Mouse (Mus musculus): Measurements from ENCODE around the gene Tex50.
"Not testable (repeated sequence)": the region's sequence is repeated elsewhere in the genome, so short reads cannot be mapped to it uniquely, and the experiment has no call there.

The Tex50 gene

DNA sequence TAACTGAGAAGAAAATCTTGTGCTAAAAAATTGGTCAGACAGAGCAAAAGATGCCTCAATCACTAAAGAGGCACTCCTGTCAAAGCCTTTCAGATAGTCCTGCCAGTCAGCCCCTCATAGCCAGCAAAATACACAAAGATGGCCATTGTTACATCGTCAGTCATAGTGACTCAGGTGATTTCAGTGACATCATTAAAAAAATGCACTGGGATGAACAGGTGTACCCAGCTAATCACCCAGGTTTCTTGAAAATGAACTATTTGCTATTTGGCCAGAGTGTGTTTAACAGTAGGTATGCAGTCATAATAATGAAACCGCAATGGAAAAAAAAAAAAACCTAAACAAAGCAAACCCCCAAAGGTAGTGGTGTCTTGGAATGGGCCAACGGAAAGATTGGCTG lies at the start of gene Tex50:
Gene Tex50, minus strand, starts transcription at position 101 of the 400 bp plus-strand sequence.
- DNase-seq (ENCODE audit: low spot score), result no peak

DNA sequence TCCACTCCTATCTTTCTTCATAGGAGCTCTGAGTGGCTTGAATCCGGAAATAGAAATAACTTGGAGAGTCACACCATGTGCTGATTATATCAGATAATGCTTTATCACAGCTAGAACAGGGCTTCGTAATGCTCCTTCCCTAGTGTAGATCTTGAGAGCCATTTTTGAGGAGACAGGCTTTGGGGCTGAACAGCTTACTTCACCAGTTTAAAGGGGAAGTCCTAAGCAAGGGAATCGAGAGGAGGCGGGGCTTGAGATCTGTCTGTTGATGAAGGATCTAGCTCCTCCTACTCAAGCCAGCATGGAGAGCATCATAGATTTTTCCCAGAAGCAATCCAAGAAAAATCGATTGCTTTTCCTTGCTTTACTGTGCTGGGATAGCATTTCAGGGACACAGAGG lies 40.7 kb upstream of the Tex50 start:
- no peak for DNase-seq (ENCODE audit: low spot score)

DNA sequence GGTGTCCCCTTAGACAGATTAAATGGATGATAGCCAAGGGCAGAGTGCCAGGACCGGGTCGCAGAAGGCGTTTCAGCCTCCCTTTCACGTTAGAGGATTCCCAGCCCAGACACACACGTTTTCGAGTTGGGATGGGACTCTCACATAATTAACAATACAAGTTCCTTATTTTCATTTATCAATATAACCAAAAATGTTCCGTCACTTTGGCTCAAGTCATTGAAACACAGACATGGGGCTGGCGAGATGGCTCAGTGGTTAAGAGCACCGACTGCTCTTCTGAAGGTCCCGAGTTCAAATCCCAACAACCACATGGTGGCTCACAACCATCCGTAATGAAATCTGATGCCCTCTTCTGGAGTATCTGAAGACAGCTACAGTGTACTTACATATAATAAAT lies 37.2 kb upstream of the Tex50 start:
- not testable (repeated sequence) for DNase-seq (ENCODE audit: low spot score)

DNA sequence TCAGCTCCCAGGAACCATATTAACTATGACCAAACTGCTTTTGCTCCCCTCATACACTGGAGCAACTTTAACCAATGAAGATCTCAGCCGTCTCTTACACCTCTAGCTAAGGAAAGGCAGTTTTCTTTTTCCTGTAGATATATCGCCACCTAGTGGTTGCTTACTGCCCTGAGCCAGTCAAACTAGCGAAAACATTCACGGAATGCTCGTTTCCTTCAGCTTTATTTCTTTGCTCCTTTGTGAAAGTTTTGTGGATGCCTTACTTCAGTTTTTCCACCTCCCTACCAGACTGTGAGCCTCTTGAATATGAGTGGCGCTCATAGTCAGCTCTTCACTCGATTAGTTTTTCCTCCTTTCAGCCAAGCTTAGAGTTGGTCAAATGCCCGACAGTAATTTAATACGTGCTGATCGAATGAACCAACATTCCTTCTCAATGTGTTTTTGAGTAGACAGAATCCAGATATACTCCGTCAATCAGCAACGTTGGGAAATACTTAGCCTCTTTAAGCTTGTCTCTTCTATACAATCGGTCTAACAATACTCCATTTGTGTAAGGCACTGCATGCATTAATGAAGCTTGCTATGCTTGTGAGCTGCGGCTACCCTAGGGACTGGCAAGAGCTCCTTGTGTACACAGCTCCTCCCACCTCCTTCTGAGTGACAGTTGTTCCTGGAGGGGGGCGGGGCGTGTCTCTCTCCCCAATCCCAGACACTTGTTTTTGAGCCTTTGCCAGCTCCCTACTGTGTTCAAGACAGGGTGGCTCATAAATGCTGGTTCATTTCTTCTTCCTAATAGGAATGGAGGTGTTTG lies 36.6 kb upstream of the Tex50 start:
- peak; percentile 90 for DNase-seq (ENCODE audit: low spot score)

GRCm38 (mm10) chr1:161190253-161190910 lies 31.3 kb upstream of the Tex50 start:
- DNase-seq (ENCODE audit: low spot score), result no peak

GRCm38 (mm10) chr1:161185431-161185830 lies 26.3 kb upstream of the Tex50 start:
- no peak for DNase-seq (ENCODE audit: low spot score)

GRCm38 (mm10) chr1:161183677-161184076 lies 24.6 kb upstream of the Tex50 start:
- DNase-seq (ENCODE audit: low spot score), result peak; percentile 6

GRCm38 (mm10) chr1:161182386-161182785 lies 23.3 kb upstream of the Tex50 start:
- no peak for DNase-seq (ENCODE audit: low spot score)

- DNase-seq (ENCODE audit: low spot score), result peak; percentile 72
These were observed 21.6 kb upstream of the Tex50 start for GRCm38 (mm10) chr1:161180674-161181073.

- DNase-seq (ENCODE audit: low spot score), result peak; percentile 82
These were observed 11.5 kb upstream of the Tex50 start for GRCm38 (mm10) chr1:161170651-161171050.

DNA sequence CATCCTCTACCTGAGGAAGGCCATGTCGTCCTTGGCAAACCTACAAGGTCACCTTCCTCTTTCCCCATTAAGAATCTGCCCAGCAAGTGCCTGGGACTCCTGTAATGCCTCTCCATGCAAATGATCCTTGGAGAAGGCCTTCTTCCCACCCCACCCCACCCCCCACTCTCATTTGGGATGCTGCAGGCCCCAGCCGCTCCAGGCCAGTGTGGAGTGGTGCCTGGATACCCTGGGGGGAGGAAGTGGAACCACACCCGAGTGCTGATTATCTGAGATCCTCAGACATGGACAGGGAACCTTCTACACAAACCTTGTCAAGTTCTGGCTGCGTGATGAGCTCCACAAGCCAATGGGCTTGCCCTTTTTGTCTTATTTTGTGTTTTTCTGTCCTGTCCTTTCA lies 1.2 kb upstream of the Tex50 start:
- no peak for DNase-seq (ENCODE audit: low spot score)

GRCm38 (mm10) chr1:161156546-161156945 lies 2.6 kb downstream of the Tex50 start:
- DNase-seq (ENCODE audit: low spot score), result no peak

- DNase-seq (ENCODE audit: low spot score), result no peak
These were observed 8.0 kb downstream of the Tex50 start for GRCm38 (mm10) chr1:161151098-161151497.

- no peak for DNase-seq (ENCODE audit: low spot score)
These were observed 11.2 kb downstream of the Tex50 start for GRCm38 (mm10) chr1:161147888-161148287.

DNA sequence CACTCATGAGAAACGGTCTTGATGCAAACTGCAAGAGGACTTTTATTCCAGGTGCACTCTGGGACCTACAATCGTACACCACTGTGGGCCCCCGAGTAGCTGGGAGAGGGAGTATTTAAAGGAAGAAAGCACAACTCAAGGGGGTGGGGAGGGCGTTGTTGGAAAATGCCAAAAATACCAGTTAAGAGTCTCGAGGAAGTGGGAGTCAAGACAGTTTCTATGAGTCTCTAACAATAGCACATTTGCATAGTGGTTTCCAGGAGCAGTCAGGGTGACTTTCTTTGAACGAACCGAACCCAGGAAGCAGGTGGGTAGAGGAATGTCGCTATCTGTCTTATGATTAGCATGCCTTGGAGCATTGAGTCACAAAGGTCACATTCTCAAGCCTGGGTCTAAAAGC lies 13.5 kb downstream of the Tex50 start:
- not testable (repeated sequence) for DNase-seq (ENCODE audit: low spot score)

GRCm38 (mm10) chr1:161143216-161143615 lies 15.9 kb downstream of the Tex50 start:
- no peak for DNase-seq (ENCODE audit: low spot score)

DNA sequence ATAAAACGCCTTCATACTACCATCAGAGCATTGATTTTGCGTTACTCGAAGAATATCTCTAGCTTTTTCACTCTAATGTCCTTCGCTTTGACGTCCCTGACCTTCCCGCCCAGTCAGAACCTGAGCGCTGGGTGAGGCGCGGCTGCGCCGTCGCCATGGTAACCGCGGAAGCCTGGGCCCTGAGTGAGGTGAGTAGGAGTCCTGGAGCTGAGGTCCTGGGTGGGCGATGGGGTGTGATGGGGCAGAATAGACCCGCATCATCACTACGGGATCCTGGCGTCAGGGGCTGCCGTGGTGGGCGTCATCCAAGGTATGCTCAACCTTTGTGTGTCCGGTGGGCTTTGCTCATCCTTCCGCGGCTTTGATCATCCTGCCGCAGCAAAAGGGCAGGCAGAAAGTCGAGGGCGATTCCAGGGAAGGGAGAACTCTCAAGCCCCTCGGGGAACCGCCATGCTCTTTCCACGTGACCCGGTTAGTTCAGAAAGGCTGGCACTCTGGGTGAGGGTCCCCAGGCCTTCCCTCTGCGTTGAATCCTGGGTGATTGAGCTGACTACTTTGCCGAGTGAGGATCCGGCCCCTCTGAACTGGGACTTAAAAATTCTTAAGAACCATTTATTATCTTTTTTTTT lies 16.5 kb downstream of the Tex50 start, which contains the start of gene Ankrd45:
Gene Ankrd45, plus strand, starts transcription at position 161 of the 629 bp plus-strand sequence.
- peak; percentile 77 for DNase-seq (ENCODE audit: low spot score)

DNA sequence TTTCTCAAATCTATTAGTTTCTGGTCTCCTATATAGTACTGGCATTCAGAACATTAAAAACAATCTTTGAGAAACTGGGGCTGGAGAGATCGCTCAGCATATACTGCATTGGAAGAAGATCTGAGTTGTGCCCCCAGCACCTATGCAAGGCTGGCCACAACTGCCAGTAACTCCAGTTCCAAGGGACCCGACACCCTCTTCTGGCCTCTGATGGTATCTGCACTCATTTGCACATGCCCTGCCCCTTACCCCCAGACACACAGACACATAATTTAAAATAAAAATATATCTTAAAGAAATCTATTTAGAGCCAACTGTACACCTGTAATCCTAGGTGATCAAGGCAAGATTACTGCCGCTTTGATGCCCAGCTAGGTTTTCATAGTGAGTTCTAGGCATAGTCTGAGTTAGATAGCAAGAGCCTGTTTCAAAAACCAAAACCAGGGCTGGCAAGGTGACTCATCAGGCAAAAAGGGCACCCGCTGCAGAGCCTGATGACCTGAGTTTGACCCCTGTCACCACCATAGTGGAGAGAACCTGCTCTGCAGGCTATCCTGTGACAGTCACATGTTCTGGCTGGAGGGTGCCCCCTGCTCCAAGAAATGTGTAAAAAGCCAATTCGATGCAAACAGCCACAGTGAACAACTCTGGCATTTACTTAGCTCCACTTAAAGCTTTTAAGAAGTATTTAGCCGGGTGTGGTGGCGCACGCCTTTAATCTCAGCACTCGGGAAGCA lies 18.9 kb downstream of the Tex50 start:
- DNase-seq (ENCODE audit: low spot score), result no peak

- no peak for DNase-seq (ENCODE audit: low spot score)
These were observed 19.6 kb downstream of the Tex50 start for GRCm38 (mm10) chr1:161139496-161139895.

GRCm38 (mm10) chr1:161130726-161131664 lies 28.1 kb downstream of the Tex50 start, which contains the start of gene Klhl20:
Gene Klhl20 (minus strand): TSS chr1:161131511.
- peak; percentile 97 for DNase-seq (ENCODE audit: low spot score)

DNA sequence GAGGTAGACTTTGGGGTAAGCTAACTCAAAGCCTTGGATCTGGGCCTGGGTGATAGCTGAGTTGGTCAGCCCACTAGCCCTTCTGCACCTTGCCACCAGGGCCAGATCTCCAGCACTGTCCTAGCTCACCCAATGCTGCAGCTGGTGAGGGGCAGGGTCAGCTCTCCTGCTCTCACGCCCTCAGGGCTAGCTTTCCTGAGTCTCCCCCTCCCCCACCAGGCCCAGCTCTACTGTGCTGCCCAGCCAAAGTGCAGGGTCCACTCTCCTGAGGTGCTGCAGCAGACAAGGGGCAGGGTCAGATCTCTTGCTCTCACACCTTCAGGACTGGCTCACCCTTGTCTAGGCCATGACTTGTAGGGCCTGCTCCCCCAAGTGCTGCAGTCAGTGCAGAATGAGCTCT lies 32.7 kb downstream of the Tex50 start:
- DNase-seq (ENCODE audit: low spot score), result no peak

Data from embryo, embryonic 10 days (tissue).